Mouse (Mus musculus) neural tube, embryonic 10.5 days (tissue): Measurements from ENCODE around the gene Ap1b1.

ENCODE experiments used
- DNase-seq: peaks from one replicate; pipeline ENCODE4 v3.0.0-alpha.2; 2017; ENCODE audit warnings: low spot score; ENCODE audit errors: extremely low spot score

Ap1b1 gene

DNA sequence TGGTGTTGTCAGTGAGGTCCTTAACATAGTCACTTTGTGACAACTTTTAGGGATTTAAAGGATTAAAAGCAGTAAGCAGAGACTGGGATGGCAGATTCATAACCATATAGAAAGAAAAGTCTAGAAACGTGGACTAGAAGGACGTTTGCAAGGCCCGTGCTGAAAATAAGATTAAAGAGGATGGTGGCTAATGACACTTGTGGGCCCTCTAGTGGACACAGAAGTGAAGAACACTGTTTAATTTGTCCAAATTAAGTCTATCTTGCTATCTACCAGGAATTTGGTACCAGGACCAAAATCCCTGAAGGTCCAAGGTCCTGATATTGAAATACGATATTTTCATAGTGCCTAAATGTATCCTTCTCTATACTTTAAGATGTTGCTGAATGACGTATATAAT is 2.4 kb upstream of the Ap1b1 start:
- no peak for DNase-seq

- no peak for DNase-seq
Observed at GRCm38 (mm10) chr11:4984799-4985198, 1.8 kb upstream of the Ap1b1 start.

DNA sequence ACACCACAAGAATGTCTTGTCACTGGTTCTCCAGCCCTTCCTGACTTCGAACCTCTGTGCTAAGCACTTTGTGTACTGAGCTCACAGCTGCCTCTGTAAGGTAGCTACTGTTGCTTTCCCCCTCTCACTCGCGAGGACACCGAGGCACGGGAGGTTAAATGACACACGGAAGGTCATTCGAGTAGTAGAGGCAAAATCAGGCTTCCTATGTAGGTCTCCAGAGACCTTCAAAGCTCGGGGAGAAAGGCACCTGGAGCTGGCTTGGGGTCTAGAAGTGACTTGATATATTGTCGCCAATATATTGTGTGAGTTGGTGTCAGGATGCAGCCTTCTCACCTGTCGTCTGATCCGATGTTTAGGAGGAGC is 846 bp downstream of the Ap1b1 start:
- no peak for DNase-seq

DNA sequence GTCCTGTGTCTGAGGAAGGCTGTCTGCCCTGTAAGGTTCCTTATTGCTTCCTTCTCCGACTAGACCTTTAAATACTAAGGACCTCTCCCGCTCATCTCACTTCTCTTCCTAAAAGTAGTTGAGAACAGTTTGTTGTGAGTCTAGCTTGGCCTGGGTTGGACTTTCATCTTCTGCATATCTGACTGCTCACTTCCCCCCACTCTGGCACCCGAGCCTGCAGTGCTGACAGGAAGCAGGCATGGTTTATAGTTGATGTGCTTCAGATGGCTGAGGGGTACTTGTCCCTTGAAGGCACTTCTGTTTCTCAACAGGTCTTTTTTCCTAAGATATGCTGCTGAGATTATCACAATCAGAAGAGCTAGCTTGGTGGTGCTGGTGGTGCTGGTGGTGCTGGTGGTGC is 2.6 kb downstream of the Ap1b1 start:
- no peak for DNase-seq

DNA sequence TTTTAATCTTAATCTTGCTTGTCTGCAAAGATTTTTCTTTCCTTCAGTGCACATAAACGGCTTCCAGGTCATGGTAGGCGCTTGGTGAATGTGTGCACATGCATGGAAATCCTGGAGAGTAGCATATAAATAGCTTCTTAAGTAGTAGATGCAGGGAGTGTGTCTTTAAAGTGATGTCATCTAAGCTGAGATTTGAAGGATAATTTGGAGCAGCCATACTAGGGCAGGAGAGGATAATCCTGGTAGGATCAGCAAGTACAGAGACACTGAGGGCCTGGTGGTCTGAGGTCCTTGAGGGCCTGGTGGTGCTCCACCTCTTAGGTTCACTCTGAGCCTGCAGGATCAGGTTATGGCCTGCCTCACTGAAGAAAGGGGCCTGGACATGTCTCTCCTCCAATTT is 5.8 kb downstream of the Ap1b1 start:
- DNase-seq = no peak

- no peak for DNase-seq
Observed at GRCm38 (mm10) chr11:4995676-4996075, 9.1 kb downstream of the Ap1b1 start.

DNA sequence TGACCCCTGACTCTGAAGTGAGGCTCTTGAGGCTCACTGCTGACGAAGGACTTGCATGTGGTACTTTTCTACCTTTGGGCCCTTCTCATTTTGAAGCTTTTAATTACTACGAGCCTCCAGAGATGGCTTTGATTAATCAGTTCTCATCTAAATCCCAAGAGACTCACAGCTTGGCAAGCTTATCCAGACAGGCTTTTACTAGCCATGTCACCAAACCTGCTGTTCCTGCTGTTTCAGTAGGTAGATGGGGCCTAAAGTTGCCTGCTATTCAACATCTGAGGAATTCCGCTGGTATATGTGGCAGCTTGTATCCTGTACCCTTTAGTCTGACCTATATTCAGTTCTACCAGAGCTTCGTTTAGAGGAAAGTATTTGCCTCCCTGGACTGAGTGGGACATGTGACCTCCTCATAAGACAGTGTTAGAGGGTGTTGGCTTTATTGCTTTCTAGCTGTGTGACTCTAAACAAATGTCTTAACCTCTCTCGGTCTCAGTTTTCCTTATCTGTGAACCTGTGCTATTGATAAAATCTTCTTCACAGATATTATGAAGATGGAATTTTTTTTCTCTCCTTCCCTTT is 10.1 kb downstream of the Ap1b1 start:
- DNase-seq = no peak

DNA sequence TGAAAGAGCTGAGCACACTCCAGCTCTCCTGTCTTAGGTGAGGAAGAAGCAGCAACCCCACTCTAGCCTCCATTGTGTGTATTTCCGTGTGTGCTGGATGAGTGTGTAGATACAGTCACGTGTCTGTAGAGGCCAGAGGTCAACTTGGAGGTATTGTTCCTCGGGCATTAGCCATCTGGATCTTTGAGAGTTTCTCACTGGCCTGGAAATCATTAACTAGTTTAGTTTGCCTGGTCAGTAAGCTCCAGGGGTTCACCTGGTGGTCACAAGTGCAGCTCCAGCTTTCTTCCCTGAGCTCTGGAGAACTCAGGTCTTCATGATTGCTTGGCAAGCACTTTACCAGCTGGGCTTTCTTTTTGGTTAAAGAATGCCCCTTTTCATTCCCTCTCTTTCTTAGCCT is 11.7 kb downstream of the Ap1b1 start:
- DNase-seq = no peak

DNA sequence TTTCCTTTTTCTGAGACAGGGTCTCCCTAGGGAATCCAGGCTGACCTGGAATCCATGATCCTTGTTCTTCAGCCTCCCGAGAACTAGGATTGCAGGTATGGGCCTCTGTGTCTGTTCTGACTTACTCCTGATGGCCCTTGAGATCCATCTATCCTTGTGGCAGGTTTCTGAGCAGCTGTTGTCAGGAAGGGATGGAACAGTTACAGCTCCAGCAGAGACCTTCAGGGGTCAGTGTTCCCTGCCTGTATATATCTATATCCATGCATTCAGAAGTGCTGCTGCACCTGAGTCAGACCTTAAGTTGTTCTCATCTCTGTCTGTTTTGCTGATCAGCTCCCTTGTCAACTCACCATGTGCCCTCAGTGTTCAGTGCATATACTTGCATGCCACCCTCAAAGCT is 12.1 kb downstream of the Ap1b1 start:
- DNase-seq = no peak

GRCm38 (mm10) chr11:5000241-5000640 is 13.6 kb downstream of the Ap1b1 start:
- no peak for DNase-seq

DNA sequence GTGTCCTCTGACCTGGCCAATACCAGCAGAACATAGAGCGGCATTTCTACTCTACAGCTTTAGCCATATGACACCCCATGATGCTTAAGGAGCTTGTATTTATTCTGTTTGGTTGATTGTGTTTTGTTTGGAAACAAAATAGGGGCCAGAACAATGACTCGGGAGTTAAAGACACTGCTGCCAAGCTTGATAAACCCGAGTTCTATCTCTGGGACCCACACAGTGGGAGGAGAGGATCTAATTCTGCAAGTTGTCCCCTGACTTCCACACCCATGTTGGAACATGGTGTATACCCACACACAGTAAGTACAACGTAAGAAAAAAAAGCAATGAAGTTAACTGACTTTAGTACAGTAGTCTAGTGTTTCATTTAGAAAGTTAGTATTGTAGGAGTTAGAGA is 16.2 kb downstream of the Ap1b1 start:
- DNase-seq = no peak

DNA sequence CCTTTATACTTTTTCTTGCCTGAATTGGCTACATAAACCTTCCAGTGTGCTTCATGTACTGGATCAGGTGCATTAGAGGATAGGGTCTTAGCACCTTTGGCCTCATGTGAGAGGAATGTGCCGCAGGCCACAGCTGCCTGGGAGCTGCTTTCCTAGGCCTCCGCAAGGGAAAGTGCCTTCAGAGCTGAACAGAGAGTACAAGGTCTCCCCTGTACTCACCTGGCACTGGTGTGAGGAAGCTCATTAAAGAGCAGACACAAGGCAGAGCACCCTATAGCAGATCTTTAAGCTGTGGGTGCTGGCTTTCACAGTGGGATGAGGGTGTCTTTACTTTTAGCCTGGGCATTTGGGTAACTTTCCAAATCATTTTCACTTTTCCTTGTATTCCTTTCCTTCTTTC is 18.9 kb downstream of the Ap1b1 start:
- DNase-seq = no peak

DNA sequence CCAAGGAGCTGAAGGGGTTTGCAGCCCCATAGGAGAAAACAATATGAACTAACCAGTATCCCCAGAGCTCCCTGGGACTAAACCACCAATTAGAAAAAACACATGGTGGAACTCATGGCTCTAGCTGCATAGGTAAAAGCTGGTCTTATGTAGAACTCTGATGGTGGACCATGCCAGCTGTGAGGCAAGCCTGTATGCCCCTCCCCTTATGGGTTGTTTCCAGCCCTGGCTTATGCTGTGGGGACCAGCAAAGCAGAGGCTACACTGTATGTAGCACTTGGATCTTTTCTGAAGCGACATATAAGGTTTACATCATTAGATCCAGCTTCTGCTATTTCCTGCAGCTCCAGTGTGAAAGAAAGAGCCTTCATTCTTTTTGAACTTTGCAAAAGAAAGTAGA is 20.6 kb downstream of the Ap1b1 start:
- DNase-seq = no peak

GRCm38 (mm10) chr11:5008867-5009266 is 22.2 kb downstream of the Ap1b1 start:
- no peak for DNase-seq

GRCm38 (mm10) chr11:5009354-5010074 is 22.9 kb downstream of the Ap1b1 start:
- DNase-seq = no peak

GRCm38 (mm10) chr11:5010205-5010604 is 23.6 kb downstream of the Ap1b1 start:
- DNase-seq = no peak

DNA sequence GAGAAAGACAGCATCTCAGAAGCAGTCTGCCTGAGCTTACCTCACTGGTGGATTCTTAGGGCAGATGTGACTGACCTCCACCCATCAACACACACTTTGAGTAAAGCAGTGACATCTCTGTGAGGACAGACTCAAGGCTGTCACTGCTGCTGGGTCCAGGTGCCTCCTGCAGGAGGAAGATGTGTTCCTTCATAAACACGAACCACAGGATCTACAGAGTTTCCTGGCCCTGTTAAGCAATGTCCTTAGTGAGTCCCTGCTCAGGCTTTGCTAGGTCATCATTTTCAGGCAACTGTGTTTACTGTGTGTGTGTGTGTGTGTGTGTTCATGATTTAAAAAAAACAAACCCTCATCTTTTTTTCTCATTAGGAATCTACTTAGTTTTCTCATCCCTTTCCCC is 24.9 kb downstream of the Ap1b1 start:
- no peak for DNase-seq

- DNase-seq = no peak
Observed at GRCm38 (mm10) chr11:5012213-5012715, 25.6 kb downstream of the Ap1b1 start.

GRCm38 (mm10) chr11:5015720-5016119 is 29.1 kb downstream of the Ap1b1 start:
- DNase-seq = peak; percentile 22

DNA sequence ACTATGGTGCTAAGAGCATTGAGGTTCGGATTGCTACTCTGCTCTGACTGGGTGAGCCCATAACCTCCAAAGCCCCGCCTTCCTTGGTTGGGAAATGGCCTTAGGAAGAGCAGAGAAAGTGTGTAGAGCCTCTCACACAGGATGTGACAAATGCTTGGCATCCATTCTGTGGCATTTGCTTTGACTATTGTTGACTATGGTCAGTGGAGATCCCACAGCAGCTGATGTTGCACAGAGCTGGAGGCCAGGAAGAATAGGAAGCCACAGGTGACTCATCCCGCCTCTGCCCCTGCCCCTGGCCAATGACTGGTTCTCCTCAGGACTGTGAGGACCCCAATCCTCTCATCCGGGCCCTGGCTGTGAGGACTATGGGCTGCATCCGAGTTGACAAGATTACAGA is 29.7 kb downstream of the Ap1b1 start:
- DNase-seq = no peak

DNA sequence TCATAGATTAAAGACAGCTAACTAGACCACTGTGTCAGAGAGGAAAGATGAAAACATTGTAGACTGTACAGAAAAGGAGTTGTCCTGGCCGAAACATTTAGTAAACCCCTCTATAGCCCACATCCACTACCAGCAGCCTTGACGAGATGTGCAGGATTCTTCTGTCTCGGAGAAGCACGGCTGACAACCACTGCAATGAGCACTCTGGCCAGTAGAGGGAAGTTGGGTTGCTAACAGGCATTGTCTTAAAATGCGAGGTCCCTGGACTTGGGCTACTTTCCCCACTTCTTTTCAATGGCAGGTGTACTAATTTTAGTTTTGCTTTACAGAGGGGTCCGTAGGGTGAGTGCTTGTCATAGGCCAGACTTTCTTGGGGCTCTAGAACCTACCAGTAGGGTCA is 30.9 kb downstream of the Ap1b1 start:
- no peak for DNase-seq

DNA sequence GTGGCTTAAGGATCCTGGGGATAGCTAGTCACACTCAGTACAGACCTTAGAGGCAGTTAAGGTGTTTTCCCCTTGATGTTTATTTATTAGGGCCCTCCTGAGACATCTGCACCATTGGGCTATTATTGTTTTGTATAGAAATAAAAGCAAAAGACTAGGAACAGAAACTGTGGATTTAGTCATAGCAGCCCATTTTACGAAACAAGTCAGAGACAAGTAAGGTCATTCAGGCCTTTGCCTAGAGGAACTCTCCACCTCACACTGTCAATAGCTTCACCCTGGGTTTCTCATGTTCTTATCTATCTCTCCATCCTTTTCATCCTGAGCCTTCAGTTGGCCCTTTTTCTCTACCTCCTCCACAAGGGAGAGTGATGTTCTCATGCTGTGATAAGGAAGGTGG is 38.5 kb downstream of the Ap1b1 start:
- no peak for DNase-seq

- no peak for DNase-seq
Observed at GRCm38 (mm10) chr11:5028228-5028627, 41.6 kb downstream of the Ap1b1 start.
